In the genomic region with DNA sequence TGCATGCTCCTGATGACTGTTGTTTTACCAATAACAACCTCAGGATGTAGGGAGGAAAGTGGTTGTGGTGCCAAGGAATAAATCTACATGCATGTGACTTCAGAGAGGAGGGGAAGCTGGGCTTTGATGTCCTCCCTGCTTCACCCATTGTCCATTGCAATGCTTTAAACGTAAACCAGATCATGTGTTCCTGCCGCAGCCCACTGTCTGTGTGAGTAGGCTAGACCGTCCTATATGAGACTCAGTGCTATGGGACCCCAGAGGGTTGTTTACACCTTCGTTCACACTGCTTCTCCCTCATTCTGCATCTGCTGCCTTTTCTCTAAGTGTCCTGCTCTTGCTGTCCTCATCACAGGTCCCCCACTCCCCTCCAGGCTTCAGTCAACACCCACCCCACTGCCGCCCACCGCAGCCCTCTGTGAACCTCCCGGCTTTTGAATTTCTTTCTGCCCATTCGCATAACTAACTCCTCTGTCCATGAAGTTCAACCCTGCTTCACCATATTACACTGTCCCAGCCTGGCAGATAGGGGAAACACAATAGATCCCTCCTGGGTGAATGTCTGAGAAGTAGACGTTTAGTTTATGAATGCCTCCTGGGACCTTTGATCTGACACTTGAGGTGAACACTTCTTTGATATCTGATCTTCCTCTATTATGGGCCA, we compare ENCODE assay signal across 15 mouse cellular contexts.
DNase-seq lines count a peak whose midpoint lies in the region; ATAC-seq and TF ChIP-seq lines count a peak whose summit lies in the region.
"Had no signal": no experiment of that assay in that cellular context is flagged by ENCODE, and none has a peak within 500 bp of the region (broad histone marks: within the 10 kb centered on the region; RNA-seq: fewer than 3 reads in every experiment).

No protein-coding gene starts in this region.

- no peak overlapping the region for H3K9ac ChIP-seq in forebrain, embryonic 14.5 days (ENCODE audit: low read length)
- H3K9ac ChIP-seq in hindbrain, embryonic 16.5 days (ENCODE audit: low read depth, low read length), result peak overlapping the region; percentile 39
- H3K9ac ChIP-seq in midbrain, embryonic 13.5 days (replicated peaks), result peak overlapping the region; percentile 36; the same call in 1 of the 2 replicates
- no peak overlapping the region for H3K9ac ChIP-seq in heart, adult 2 months (ENCODE audit: low read depth, low read length)
- H3K9ac ChIP-seq: heart, embryonic 13.5 days; liver, embryonic 13.5 days had no signal

- H3K4me2 ChIP-seq in forebrain, embryonic 14.5 days (ENCODE audit: low read length), result no peak overlapping the region
- no peak overlapping the region for H3K4me2 ChIP-seq in hindbrain, embryonic 16.5 days (ENCODE audit: low read length)
- H3K4me2 ChIP-seq in midbrain, embryonic 13.5 days (replicated peaks), result no peak overlapping the region
- H3K4me2 ChIP-seq: heart, embryonic 13.5 days; liver, embryonic 13.5 days had no signal

- peaks cover 14% of the 10 kb centered on the region; the same call in 1 of the 2 replicates for H3K4me1 ChIP-seq in cortical plate, adult 2 months (ENCODE audit: control insufficient read depth, insufficient read depth, low read length)
- peaks cover 18% of the 10 kb centered on the region for H3K4me1 ChIP-seq in forebrain, embryonic 14.5 days (ENCODE audit: control insufficient read depth, insufficient read depth, low read length)
- peaks cover 17% of the 10 kb centered on the region for H3K4me1 ChIP-seq in hindbrain, embryonic 16.5 days (ENCODE audit: control insufficient read depth, insufficient read depth, low read depth, low read length)
- peaks cover 33% of the 10 kb centered on the region for H3K4me1 ChIP-seq in midbrain, embryonic 13.5 days (replicated peaks)
- H3K4me1 ChIP-seq in heart, adult 2 months (ENCODE audit: control insufficient read depth, insufficient read depth, low read length), result no peaks in the 10 kb centered on the region
- H3K4me1 ChIP-seq: liver, embryonic 13.5 days had no signal

- H3K4me3 ChIP-seq in cortical plate, adult 2 months (ENCODE audit: insufficient read depth, low read length), result no peak overlapping the region
- H3K4me3 ChIP-seq in forebrain, embryonic 14.5 days (ENCODE audit: low read depth, low read length), result no peak overlapping the region
- H3K4me3 ChIP-seq in hindbrain, embryonic 16.5 days (ENCODE audit: low read length), result no peak overlapping the region
- H3K4me3 ChIP-seq in midbrain, embryonic 13.5 days (replicated peaks), result no peak overlapping the region
- H3K4me3 ChIP-seq in heart, adult 2 months, result no peak overlapping the region
- H3K4me3 ChIP-seq: heart, embryonic 13.5 days; liver, embryonic 13.5 days had no signal

- no peak for TF ChIP-seq POLR2A in cortical plate, adult 2 months (IDR thresholded peaks at IDR 0.05; ENCODE audit: extremely low read depth, insufficient read depth, low read length)
- TF ChIP-seq POLR2A in heart, adult 2 months (IDR thresholded peaks at IDR 0.05; ENCODE audit: insufficient read depth, low read depth, low read length), result no peak

- peak overlapping the region; percentile 68 for H3K27ac ChIP-seq in cortical plate, adult 2 months (ENCODE audit: insufficient read depth, low read length)
- H3K27ac ChIP-seq in forebrain, embryonic 14.5 days (ENCODE audit: low read depth, low read length), result peak overlapping the region; percentile 88
- H3K27ac ChIP-seq in hindbrain, embryonic 16.5 days (ENCODE audit: low read depth, low read length), result peak overlapping the region; percentile 92
- peak overlapping the region; percentile 97 for H3K27ac ChIP-seq in midbrain, embryonic 13.5 days
- no peak overlapping the region for H3K27ac ChIP-seq in heart, adult 2 months
- H3K27ac ChIP-seq: heart, embryonic 13.5 days; liver, embryonic 13.5 days had no signal

- ATAC-seq in forebrain, embryonic 14.5 days, result peak; percentile 61
- ATAC-seq in hindbrain, embryonic 16.5 days, result peak; percentile 15
- no peak for ATAC-seq in midbrain, embryonic 13.5 days
- ATAC-seq in erythroid progenitor cell, adult 5-6 weeks (replicated peaks; ENCODE audit: low FRiP score, poor library complexity, severe bottlenecking), result no peak

- H3K36me3 ChIP-seq in forebrain, embryonic 14.5 days (ENCODE audit: control insufficient read depth, insufficient read depth, low read length), result no peaks in the 10 kb centered on the region
- H3K36me3 ChIP-seq in hindbrain, embryonic 16.5 days (ENCODE audit: control insufficient read depth, insufficient read depth, low read length), result no peaks in the 10 kb centered on the region
- H3K36me3 ChIP-seq in midbrain, embryonic 13.5 days, result no peaks in the 10 kb centered on the region
- H3K36me3 ChIP-seq in heart, adult 2 months (ENCODE audit: control insufficient read depth, insufficient read depth, low read length), result no peaks in the 10 kb centered on the region
- H3K36me3 ChIP-seq: G1E; heart, embryonic 13.5 days; liver, embryonic 13.5 days had no signal

- intact Hi-C loops in heart, adult 2 months (cut with DNase I), result no loop called here

- DNase-seq in forebrain, embryonic 14.5 days (ENCODE audit: low spot score), result no peak
- no peak for DNase-seq in heart, adult 11 months
- no peak for DNase-seq in heart, adult 2 months
- no peak for DNase-seq in embryo, embryonic 11 days
- DNase-seq: adrenal gland, postnatal 25 days; cerebellum, adult 9-11 months; gastrocnemius, postnatal 14 days; liver, embryonic 13.5 days; lung, postnatal 36 days had no signal

- H3K27me3 ChIP-seq in forebrain, embryonic 14.5 days (replicated peaks; ENCODE audit: control insufficient read depth, insufficient read depth, low read length), result no peaks in the 10 kb centered on the region
- H3K27me3 ChIP-seq in hindbrain, embryonic 16.5 days (replicated peaks; ENCODE audit: control insufficient read depth, insufficient read depth, low read length), result no peaks in the 10 kb centered on the region
- H3K27me3 ChIP-seq in midbrain, embryonic 13.5 days, result no peaks in the 10 kb centered on the region
- no peaks in the 10 kb centered on the region for H3K27me3 ChIP-seq in heart, adult 2 months (ENCODE audit: control insufficient read depth, insufficient read depth, low read length)
- H3K27me3 ChIP-seq: heart, embryonic 13.5 days; liver, embryonic 13.5 days had no signal

- H3K79me2 ChIP-seq in heart, adult 2 months (replicated peaks; ENCODE audit: control insufficient read depth, insufficient read depth, low read length), result no peaks in the 10 kb centered on the region

- WGBS in forebrain, embryonic 14.5 days, result 71% methylated on average over 9 of the region's 9 CpGs
- WGBS in hindbrain, embryonic 16.5 days, result 56% methylated on average over 9 of the region's 9 CpGs
- WGBS in midbrain, embryonic 13.5 days, result 50% methylated on average over 9 of the region's 9 CpGs
- 78% methylated on average over 9 of the region's 9 CpGs for WGBS in heart, adult 2 months

- H3K9me3 ChIP-seq in forebrain, embryonic 14.5 days (replicated peaks; ENCODE audit: control insufficient read depth, low read length), result no peaks in the 10 kb centered on the region
- no peaks in the 10 kb centered on the region for H3K9me3 ChIP-seq in hindbrain, embryonic 16.5 days (ENCODE audit: control insufficient read depth, low read length)
- no peaks in the 10 kb centered on the region for H3K9me3 ChIP-seq in midbrain, embryonic 13.5 days
- H3K9me3 ChIP-seq: G1E; heart, embryonic 13.5 days; liver, embryonic 13.5 days had no signal

- TF ChIP-seq EP300 in heart, adult 2 months (IDR thresholded peaks at IDR 0.05; ENCODE audit: insufficient read depth, low read depth, low read length), result no peak

- TF ChIP-seq CTCF in cortical plate, adult 2 months (IDR thresholded peaks at IDR 0.05; ENCODE audit: extremely low read depth, insufficient read depth, low read length), result no peak
- no peak for TF ChIP-seq CTCF in heart, adult 2 months (IDR thresholded peaks at IDR 0.05)

Comparison
In these comparisons a context has a peak if more than half of its experiments do, and no peak if none do; other contexts are left out.
1. ATAC-seq: peak in forebrain, embryonic 14.5 days (single experiment) and hindbrain, embryonic 16.5 days (single experiment); none in midbrain, embryonic 13.5 days (single experiment) and erythroid progenitor cell, adult 5-6 weeks (single experiment).
2. H3K9ac ChIP-seq: peak in hindbrain, embryonic 16.5 days (single experiment) and midbrain, embryonic 13.5 days (single experiment); none in forebrain, embryonic 14.5 days (single experiment) and heart, adult 2 months (single experiment).